Mouse (Mus musculus): ENCODE measurements at regions not wholly inside any gene's neighbourhood (a gene's known extent, or its start where the extent isn't known, plus 50 kb on each side); places are given as distances from the start of the nearest gene placed in this dataset.

GRCm38 (mm10) chr1:42557301-42557700 is 138.3 kb upstream of the Pou3f3 start:
- TF ChIP-seq CTCF (IDR thresholded peaks at IDR 0.05; ENCODE audit: low read depth) (no peak), EP300 (IDR thresholded peaks at IDR 0.05; ENCODE audit: low read depth) (no peak)

Measured in liver, postnatal 0 days (tissue).